Mouse (Mus musculus): ENCODE measurements around the gene Sult2b1. TPM values are rescaled to one million over a fixed set of nuclear protein-coding genes. Genes with fewer than 3 reads are reported as not detected.

The Sult2b1 gene
- polyA plus RNA-seq, 1 experiment from 2014 or later = 0.08 TPM

DNA sequence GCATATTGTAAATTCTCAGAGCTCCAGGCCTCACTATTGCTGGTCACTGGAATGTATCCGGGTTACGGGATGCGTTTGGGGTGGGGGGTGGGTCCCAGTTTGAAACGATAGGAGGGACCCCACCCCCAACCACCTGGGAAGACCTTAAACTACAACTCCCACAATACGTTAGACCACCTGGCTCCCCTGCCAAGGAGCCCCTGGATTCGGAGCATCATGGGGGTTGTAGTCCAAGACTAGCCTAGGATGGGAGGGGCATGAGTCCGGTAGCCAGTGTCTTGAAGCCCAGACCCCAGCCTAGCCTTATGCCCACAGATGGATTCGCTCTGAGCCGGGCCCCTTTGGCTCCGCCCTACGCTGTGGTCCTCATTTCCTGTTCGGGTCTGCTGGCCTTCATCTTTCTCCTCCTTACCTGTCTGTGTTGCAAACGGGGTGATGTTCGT, 1.7 kb upstream of the Sult2b1 start:
- no peak overlapping the region for H3K27ac ChIP-seq (ENCODE audit: low read length)
- no peak overlapping the region for H3K4me2 ChIP-seq (ENCODE audit: low read depth, low read length)
- ATAC-seq (ENCODE audit: low read depth) = no peak
- peaks cover 55% of the 10 kb centered on the region for H3K27me3 ChIP-seq (ENCODE audit: control insufficient read depth, insufficient read depth, low read depth, low read length)
- WGBS (ENCODE audit: insufficient replicate concordance) = 3% methylated on average over 14 of the region's 14 CpGs
- no peak overlapping the region for H3K4me3 ChIP-seq (ENCODE audit: low read depth, low read length)
- H3K9me3 ChIP-seq (replicated peaks; ENCODE audit: control insufficient read depth, low read length) = no peaks in the 10 kb centered on the region
- peaks cover 3% of the 10 kb centered on the region for H3K4me1 ChIP-seq (ENCODE audit: control insufficient read depth, low read depth, low read length)
- H3K36me3 ChIP-seq (ENCODE audit: control insufficient read depth, insufficient read depth) = no peaks in the 10 kb centered on the region
- no peak overlapping the region for H3K9ac ChIP-seq (ENCODE audit: low read depth, low read length)

DNA sequence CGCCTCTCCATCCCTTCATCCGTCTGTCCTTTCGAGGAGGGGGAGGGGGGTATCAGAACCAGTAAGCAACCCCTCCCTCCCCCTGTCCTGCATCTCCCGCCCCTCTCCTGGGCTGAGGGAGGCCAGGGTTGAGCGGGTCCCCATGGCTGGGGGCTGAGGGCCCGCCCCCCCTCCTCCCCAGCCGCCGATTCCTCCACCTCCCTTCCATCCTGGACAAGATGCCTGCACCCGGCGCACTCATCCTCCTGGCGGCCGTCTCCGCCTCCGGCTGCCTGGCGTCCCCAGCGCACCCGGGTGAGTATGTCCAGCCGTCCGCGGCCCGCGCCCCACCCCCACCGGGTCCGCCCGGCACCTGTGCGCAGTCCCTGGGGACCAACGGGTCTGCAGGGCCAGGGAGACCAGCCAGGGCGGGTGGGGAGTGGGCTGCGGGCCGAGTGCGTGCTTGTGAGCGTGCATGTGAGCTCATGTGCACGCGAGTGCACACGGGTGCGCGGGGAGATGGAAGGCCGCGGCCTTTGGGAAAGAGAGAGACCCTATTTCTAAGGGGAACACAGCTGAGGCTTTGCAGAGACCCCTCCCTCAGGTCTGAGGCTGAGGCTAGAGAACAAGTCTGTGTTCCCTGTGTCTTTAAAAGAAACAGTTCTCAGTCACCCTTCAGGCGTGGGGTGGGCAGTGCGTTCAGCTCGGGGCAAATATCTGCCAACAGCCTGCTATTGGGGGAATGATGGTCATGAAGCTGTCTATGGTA, 1.1 kb upstream of the Sult2b1 start:
- under 1% methylated on average over 38 of the region's 42 CpGs for WGBS (ENCODE audit: insufficient replicate concordance)
- Histone ChIP-seq H3K9ac (ENCODE audit: low read depth, low read length) (no peak overlapping the region), H3K9me3 (replicated peaks; ENCODE audit: control insufficient read depth, low read length) (no peaks in the 10 kb centered on the region), H3K27ac (ENCODE audit: low read length) (no peak overlapping the region), H3K4me2 (ENCODE audit: low read depth, low read length) (no peak overlapping the region), H3K4me3 (ENCODE audit: low read depth, low read length) (peak overlapping the region; percentile 2; the same call in 1 of the 2 replicates), H3K4me1 (ENCODE audit: control insufficient read depth, low read depth, low read length) (peaks cover 3% of the 10 kb centered on the region), H3K27me3 (ENCODE audit: control insufficient read depth, insufficient read depth, low read depth, low read length) (peaks cover 55% of the 10 kb centered on the region), H3K36me3 (ENCODE audit: control insufficient read depth, insufficient read depth) (no peaks in the 10 kb centered on the region)
- ATAC-seq (ENCODE audit: low read depth) = no peak

DNA sequence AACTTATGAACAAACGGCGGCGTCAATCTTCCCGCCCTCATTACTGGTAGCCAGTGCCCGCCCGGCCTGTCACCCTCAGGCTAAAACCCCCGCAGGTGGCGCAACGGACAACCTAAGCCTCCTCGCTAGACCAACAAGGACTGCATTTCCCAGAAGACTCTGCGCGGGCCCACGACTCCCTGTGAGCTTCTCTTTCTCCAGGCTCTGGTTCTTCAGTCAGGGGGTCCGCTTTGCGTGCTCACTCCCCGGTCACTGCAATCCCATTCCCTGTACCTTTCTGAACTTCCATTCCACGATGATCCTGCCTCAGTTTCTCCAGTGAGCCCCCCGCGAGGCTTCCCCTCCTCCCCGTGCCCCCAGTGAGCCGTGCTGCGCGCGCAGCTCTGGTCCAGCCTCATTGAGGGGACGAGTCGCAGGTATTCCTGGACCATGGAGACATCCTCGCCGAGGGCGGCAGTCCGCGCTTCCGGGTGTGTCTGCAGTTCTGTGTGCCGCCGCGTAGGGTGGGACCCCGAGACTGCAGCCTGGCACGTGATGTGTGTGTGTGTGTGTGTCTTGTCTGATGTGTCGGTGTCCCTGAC, 868 bp downstream of the Sult2b1 start, which contains the start of gene Lmtk3:
Lmtk3 (plus strand) TSS at position 228 of the 581 bp plus-strand sequence.
- 1% methylated on average over 38 of the region's 38 CpGs for WGBS (ENCODE audit: insufficient replicate concordance)

DNA sequence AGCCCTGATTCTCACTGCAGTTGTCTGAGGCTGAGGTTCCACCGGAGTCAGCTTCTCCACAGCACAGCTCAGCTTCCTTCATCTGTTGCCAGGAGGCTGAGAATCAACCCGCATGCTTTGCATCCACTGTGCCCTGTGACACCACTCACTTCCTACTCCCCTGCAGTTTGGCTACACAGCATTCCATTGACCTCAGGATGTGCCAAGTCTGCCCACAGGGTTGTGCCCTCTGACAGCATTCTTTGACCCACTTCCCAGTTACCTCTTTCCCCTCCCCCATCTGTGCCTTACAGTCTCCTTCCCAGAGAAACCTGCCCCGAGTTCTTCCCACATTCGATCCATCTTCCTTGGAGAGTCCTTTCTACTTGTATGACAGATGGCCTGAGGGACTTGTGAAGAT, 2.2 kb downstream of the Sult2b1 start:
- 42% methylated on average over 4 of the region's 4 CpGs for WGBS (ENCODE audit: insufficient replicate concordance)
- peaks cover 47% of the 10 kb centered on the region for H3K27me3 ChIP-seq (ENCODE audit: control insufficient read depth, insufficient read depth, low read depth, low read length)

More for the DNA sequence above, 868 bp downstream of the Sult2b1 start, which contains the start of gene Lmtk3:
- no peak within 1 kb of the TSS for H3K27ac ChIP-seq (ENCODE audit: low read length)
- H3K4me3 ChIP-seq (ENCODE audit: low read depth, low read length) = peak within 1 kb of the TSS; percentile 60
- ATAC-seq (ENCODE audit: low read depth) = peak; percentile 63
- peak within 1 kb of the TSS; percentile 68 for H3K4me2 ChIP-seq (ENCODE audit: low read depth, low read length)
- no peaks in the 10 kb centered on the region for H3K9me3 ChIP-seq (replicated peaks; ENCODE audit: control insufficient read depth, low read length)
- peaks cover 3% of the 10 kb centered on the region for H3K4me1 ChIP-seq (ENCODE audit: control insufficient read depth, low read depth, low read length)
- peaks cover 55% of the 10 kb centered on the region for H3K27me3 ChIP-seq (ENCODE audit: control insufficient read depth, insufficient read depth, low read depth, low read length)
- no peaks in the 10 kb centered on the region for H3K36me3 ChIP-seq (ENCODE audit: control insufficient read depth, insufficient read depth)
- peak within 1 kb of the TSS; percentile 39 for H3K9ac ChIP-seq (ENCODE audit: low read depth, low read length)

DNA sequence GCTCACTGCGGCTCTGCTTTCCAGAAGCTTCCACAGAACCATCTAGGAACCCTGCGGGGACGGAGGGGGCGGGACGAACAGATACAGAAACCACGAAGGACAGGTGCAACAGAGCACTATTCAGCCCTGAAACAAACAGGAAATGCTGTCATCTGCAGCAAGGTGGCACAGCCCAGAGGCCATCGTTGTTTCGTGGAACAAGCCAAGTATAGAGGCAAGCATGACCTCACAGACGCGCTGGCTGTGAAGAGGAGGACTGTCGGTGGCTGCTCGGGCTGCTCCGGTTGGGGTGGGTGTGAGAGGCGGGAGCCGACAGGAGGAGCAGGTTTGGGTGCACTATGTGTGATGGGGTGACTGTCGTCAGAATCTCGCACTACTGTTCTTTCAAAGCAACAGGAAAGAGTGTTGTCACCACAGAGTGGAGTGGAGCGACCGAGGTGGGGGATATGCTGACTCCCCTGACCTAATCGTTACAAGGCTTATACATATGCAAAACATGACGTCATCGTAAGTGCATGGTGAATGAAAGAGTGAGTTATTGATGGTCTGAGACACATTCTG, 5.3 kb downstream of the Sult2b1 start:
- H3K4me3 ChIP-seq (ENCODE audit: low read depth, low read length) = no peak overlapping the region
- WGBS (ENCODE audit: insufficient replicate concordance) = 14% methylated on average over 22 of the region's 22 CpGs
- H3K9me3 ChIP-seq (replicated peaks; ENCODE audit: control insufficient read depth, low read length) = no peaks in the 10 kb centered on the region
- no peak overlapping the region for H3K9ac ChIP-seq (ENCODE audit: low read depth, low read length)
- peaks cover 16% of the 10 kb centered on the region for H3K27me3 ChIP-seq (ENCODE audit: control insufficient read depth, insufficient read depth, low read depth, low read length)
- H3K36me3 ChIP-seq (ENCODE audit: control insufficient read depth, insufficient read depth) = no peaks in the 10 kb centered on the region
- peaks cover 3% of the 10 kb centered on the region for H3K4me1 ChIP-seq (ENCODE audit: control insufficient read depth, low read depth, low read length)
- no peak overlapping the region for H3K27ac ChIP-seq (ENCODE audit: low read length)
- ATAC-seq (ENCODE audit: low read depth) = no peak
- H3K4me2 ChIP-seq (ENCODE audit: low read depth, low read length) = peak overlapping the region; percentile 4; the same call in 1 of the 2 replicates

More for the DNA sequence above, 2.2 kb downstream of the Sult2b1 start:
- Histone ChIP-seq H3K4me1 (ENCODE audit: control insufficient read depth, low read depth, low read length) (peaks cover 3% of the 10 kb centered on the region), H3K27ac (ENCODE audit: low read length) (no peak overlapping the region), H3K9me3 (replicated peaks; ENCODE audit: control insufficient read depth, low read length) (no peaks in the 10 kb centered on the region), H3K36me3 (ENCODE audit: control insufficient read depth, insufficient read depth) (no peaks in the 10 kb centered on the region), H3K9ac (ENCODE audit: low read depth, low read length) (no peak overlapping the region), H3K4me2 (ENCODE audit: low read depth, low read length) (no peak overlapping the region), H3K4me3 (ENCODE audit: low read depth, low read length) (no peak overlapping the region)
- ATAC-seq (ENCODE audit: low read depth) = no peak

DNA sequence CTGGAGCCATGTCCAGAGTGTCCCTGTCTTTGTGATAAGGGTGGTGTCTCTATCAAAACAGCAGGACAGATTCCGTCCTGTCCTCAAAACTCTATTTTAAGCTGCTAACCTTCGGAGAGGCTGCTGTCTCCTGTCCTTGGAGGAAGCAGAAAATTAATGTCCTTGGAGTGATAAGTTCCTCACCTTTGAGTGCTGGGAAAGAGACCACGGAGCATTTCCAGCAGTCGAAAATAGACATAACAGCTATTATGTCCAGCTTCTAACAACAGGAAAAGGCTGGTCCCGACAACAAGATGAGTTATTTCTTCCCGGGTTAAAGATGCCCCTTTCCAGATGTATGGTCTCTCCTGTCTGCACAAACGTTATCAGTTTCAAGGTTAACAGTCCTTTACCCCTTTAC, 9.2 kb downstream of the Sult2b1 start:
- H3K27me3 ChIP-seq (ENCODE audit: control insufficient read depth, insufficient read depth, low read depth, low read length) = no peaks in the 10 kb centered on the region; the same call in none of the 2 replicates

DNA sequence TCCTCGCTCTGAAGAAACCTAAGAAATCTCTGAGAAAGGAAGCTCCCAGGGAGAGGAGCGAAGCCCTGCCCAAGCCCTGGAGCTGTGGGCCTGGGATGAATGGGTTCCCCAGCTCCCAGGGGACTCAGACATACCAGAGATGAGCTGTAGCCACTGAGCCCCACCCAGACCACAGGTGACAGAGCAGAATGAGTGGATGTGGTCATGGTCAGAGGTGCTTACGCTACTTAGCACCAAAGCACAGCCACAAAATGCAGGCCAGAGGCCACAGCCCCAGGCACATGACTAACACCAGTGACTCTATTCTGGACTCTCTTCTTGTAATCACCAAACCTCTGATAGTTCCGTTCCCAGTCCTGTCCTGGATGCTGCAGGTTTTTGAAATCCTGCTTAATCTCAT, 13.4 kb downstream of the Sult2b1 start:
- H3K27ac ChIP-seq (ENCODE audit: low read length) = no peak overlapping the region
- no peaks in the 10 kb centered on the region; the same call in 1 of the 2 replicates for H3K4me1 ChIP-seq (ENCODE audit: control insufficient read depth, low read depth, low read length)
- H3K27me3 ChIP-seq (ENCODE audit: control insufficient read depth, insufficient read depth, low read depth, low read length) = no peaks in the 10 kb centered on the region; the same call in none of the 2 replicates
- H3K4me2 ChIP-seq (ENCODE audit: low read depth, low read length) = no peak overlapping the region
- no peak overlapping the region for H3K4me3 ChIP-seq (ENCODE audit: low read depth, low read length)
- no peaks in the 10 kb centered on the region for H3K9me3 ChIP-seq (replicated peaks; ENCODE audit: control insufficient read depth, low read length)
- H3K9ac ChIP-seq (ENCODE audit: low read depth, low read length) = no peak overlapping the region
- ATAC-seq (ENCODE audit: low read depth) = no peak
- H3K36me3 ChIP-seq (ENCODE audit: control insufficient read depth, insufficient read depth) = no peaks in the 10 kb centered on the region
- 54% methylated on average over 4 of the region's 4 CpGs for WGBS (ENCODE audit: insufficient replicate concordance)

More for the DNA sequence above, 9.2 kb downstream of the Sult2b1 start:
- Histone ChIP-seq H3K4me3 (ENCODE audit: low read depth, low read length) (no peak overlapping the region), H3K9ac (ENCODE audit: low read depth, low read length) (no peak overlapping the region), H3K36me3 (ENCODE audit: control insufficient read depth, insufficient read depth) (no peaks in the 10 kb centered on the region), H3K9me3 (replicated peaks; ENCODE audit: control insufficient read depth, low read length) (no peaks in the 10 kb centered on the region), H3K4me1 (ENCODE audit: control insufficient read depth, low read depth, low read length) (no peaks in the 10 kb centered on the region; the same call in none of the 2 replicates), H3K27ac (ENCODE audit: low read length) (no peak overlapping the region), H3K4me2 (ENCODE audit: low read depth, low read length) (no peak overlapping the region)
- ATAC-seq (ENCODE audit: low read depth) = no peak
- WGBS (ENCODE audit: insufficient replicate concordance) = 51% methylated on average over 7 of the region's 7 CpGs

DNA sequence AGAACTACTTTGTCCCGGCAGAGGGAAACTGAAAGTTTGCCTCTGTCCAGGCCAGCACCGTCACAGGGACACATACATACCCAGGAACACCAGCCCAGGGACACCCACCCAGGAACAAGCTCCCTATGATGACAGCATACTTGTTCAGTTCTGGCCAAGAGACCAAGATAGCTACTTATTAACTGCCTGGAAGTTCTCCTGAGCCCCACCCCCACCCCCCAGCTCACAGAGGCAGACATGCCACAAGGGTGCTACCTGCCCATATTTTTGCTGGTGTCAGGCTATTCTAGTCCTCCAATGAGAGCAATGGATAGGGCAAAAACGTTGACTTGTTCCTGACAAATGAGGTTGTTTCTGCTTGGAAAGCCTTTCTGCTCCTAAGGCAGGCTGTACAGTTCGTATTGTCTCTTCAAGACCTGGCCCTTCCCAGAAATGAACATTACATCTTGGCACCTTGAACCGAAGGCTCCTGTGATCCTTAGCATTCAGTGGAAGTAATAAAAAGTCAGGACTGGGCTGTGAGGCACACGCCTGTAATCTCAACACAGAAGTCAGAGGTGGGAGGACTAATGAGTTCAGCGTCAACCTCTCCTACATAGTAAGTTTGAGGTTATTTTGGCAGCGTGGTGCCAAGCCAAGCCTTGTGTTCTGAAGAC, 13.9 kb downstream of the Sult2b1 start:
- peak; percentile 64 for ATAC-seq (ENCODE audit: low read depth)
- H3K4me2 ChIP-seq (ENCODE audit: low read depth, low read length) = no peak overlapping the region; the same call in 1 of the 2 replicates
- WGBS (ENCODE audit: insufficient replicate concordance) = 47% methylated on average over 8 of the region's 8 CpGs

More for the DNA sequence above, 13.9 kb downstream of the Sult2b1 start:
- H3K4me1 ChIP-seq (ENCODE audit: control insufficient read depth, low read depth, low read length) = no peaks in the 10 kb centered on the region; the same call in 1 of the 2 replicates
- no peaks in the 10 kb centered on the region for H3K9me3 ChIP-seq (replicated peaks; ENCODE audit: control insufficient read depth, low read length)
- no peak overlapping the region for H3K27ac ChIP-seq (ENCODE audit: low read length)
- no peaks in the 10 kb centered on the region for H3K36me3 ChIP-seq (ENCODE audit: control insufficient read depth, insufficient read depth)
- no peak overlapping the region for H3K4me3 ChIP-seq (ENCODE audit: low read depth, low read length)
- no peak overlapping the region for H3K9ac ChIP-seq (ENCODE audit: low read depth, low read length)
- no peaks in the 10 kb centered on the region; the same call in none of the 2 replicates for H3K27me3 ChIP-seq (ENCODE audit: control insufficient read depth, insufficient read depth, low read depth, low read length)

Measured in liver, embryonic 16.5 days (tissue).